Mouse (Mus musculus) kidney, postnatal 0 days (tissue): ENCODE data around the gene Sdhaf2. TPM values are rescaled to one million over a fixed set of nuclear protein-coding genes. Genes with fewer than 3 reads are reported as not detected.
A peak's percentile ranks its signal among the peaks of the same experiment; 100 is the strongest.

Experiments
- ATAC-seq: fragments of 200-750 bp; cut with Nextera tagmentation; replicated peaks from 2 replicates; pipeline ENCODE4 v1.8.0; 2017; ENCODE audit warnings: low read depth, moderate number of reproducible peaks, moderate TSS enrichment, moderate library complexity; ENCODE audit not compliant: low FRiP score
- DNase-seq: peaks from one replicate; pipeline ENCODE4 v3.0.0-alpha.2; 2016; ENCODE audit warnings: low spot score
- H3K27ac ChIP-seq: fragments of 300-500 bp; sonication (generic); 2 replicates; pipeline ENCODE4 v1.5.1; 2014; ENCODE audit warnings: mild to moderate bottlenecking
- H3K27me3 ChIP-seq: fragments of 300-500 bp; sonication (generic); 2 replicates; pipeline ENCODE4 v1.6.1; 2014; ENCODE audit warnings: low read length, mixed read lengths; ENCODE audit not compliant: insufficient read depth
- H3K36me3 ChIP-seq: fragments of 300-500 bp; sonication (generic); 2 replicates; pipeline ENCODE4 v1.6.1; 2014; ENCODE audit warnings: low read length, mixed read lengths; ENCODE audit not compliant: insufficient read depth
- H3K4me1 ChIP-seq: fragments of 300-500 bp; sonication (generic); replicated peaks from 2 replicates; pipeline ENCODE4 v1.6.1; 2014; ENCODE audit warnings: antibody characterized with exemption, low read length, mixed read lengths; ENCODE audit not compliant: insufficient read depth
- H3K4me2 ChIP-seq: fragments of 300-500 bp; sonication (generic); 2 replicates; pipeline ENCODE4 v1.6.1; 2014; ENCODE audit warnings: mild to moderate bottlenecking, low read length, moderate library complexity, mixed read lengths
- H3K4me3 ChIP-seq: fragments of 300-500 bp; sonication (generic); replicated peaks from 2 replicates; pipeline ENCODE4 v1.5.1; 2014; ENCODE audit warnings: low read depth, low read length
- H3K9ac ChIP-seq: fragments of 300-500 bp; sonication (generic); 2 replicates; pipeline ENCODE4 v1.6.1; 2014; ENCODE audit warnings: low read depth, low read length
- H3K9me3 ChIP-seq: fragments of 300-500 bp; sonication (generic); replicated peaks from 2 replicates; pipeline ENCODE4 v1.6.1; 2016; ENCODE audit warnings: low read length, inconsistent platforms, mixed read lengths
- CTCF ChIP-seq: IDR thresholded peaks from 2 replicates; pipeline ENCODE4 v1.5.1; 2016; ENCODE audit warnings: antibody characterized with exemption, low read depth, mild to moderate bottlenecking, moderate library complexity
- WGBS: fragments of 180-500 bp; shearing (Covaris S2); extraction: QIAGEN DNeasy Blood & Tissue Kit; methylation state at CpG from one replicate; pipeline ENCODE4 v1.1.7; 2014; 5-methylcytosine and 5-hydroxymethylcytosine counted together
- polyA plus RNA-seq: library from polyadenylated mRNA; unstranded; fragments of >200 nt; fragmentation: Nextera tagmentation; extraction: Ambion mirVana; gene quantifications from 2 replicates; pipeline ENCODE4 v1.2.1, GENCODE M21; 2015

Sdhaf2 gene
- polyA plus RNA-seq, 1 experiment from 2014 or later: 55.3 TPM

DNA sequence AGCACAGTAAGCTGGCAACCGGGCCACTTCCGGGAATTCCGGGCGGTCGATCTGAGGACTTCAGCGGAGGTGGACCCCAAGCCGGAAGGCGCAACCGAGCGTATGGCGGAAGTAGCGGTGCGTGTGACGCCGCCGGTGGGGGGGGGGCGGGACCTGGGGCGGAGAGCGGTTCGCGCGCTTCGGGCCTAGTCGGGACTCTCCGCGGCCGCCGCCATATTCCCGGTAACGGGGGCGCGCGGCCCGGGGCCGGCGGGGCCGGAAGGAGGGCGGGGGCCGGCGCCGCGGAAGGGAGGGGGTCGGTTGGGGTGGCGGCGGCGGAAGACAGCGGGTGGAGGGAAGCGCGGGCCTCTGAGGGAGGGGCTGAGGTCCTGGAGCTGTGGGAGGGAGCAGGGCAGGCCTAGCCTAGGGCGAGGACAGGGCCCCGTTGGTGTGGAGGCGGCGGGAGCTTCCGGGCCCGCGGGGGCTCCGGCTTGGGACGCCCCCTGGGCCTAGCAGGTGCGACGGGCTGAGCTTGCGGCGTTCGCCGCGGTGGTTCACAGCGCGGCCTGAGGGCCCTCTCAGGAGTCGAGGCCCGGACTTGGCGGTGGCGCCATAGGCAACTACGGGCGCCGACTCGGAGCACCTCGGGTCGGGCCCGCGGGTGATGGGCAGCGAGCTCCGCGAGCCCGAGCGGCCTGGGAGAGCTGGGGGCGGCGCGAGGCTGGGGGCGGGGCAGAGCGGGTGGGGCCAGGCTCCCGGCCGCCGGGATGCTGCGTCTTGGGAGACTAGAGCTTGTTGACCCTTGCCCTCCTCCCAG lies 638 bp downstream of the Sdhaf2 start, which contains the start of gene Cpsf7:
TSS of gene Cpsf7 (plus strand) at position 161 of the 796 bp plus-strand sequence.
- peak within 1 kb of the TSS; percentile 100 for H3K27ac ChIP-seq
- peak; percentile 95 for DNase-seq
- no peak for TF ChIP-seq CTCF

DNA sequence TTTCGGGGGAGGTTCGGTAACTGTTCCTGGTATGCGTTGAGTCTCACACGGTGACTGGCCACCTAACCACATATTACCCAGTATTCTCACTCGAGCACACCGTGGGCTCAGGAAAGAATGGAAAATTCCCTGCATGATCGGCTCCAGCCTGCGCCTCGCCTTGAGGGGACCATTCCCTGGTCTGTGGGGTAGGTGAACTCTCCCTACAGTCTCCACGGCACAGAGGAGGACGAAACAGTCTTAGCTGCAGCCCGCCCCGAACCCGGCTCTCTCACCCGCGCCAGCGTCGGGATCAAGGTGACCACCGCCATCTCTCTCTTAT lies 1.2 kb downstream of the Sdhaf2 start:
- H3K27me3 ChIP-seq: no peaks in the 10 kb centered on the region
- H3K9ac ChIP-seq: peak overlapping the region; percentile 100
- no peak; the same call in 1 of the 2 replicates for TF ChIP-seq CTCF
- 0 out of 2 replicates have a peak, but pooled peaks cover 5% of the 10 kb centered on the region for H3K36me3 ChIP-seq
- peak overlapping the region; percentile 91 for H3K4me3 ChIP-seq
- ATAC-seq (no peak), DNase-seq (no peak)
- peak overlapping the region; percentile 63 for H3K4me2 ChIP-seq
- H3K9me3 ChIP-seq: no peaks in the 10 kb centered on the region
- peak overlapping the region; percentile 100 for H3K27ac ChIP-seq
- peaks cover 23% of the 10 kb centered on the region for H3K4me1 ChIP-seq
- WGBS: under 1% methylated on average over 19 of the region's 19 CpGs

More for the DNA sequence above, 638 bp downstream of the Sdhaf2 start, which contains the start of gene Cpsf7:
- Histone ChIP-seq H3K27me3 (no peaks in the 10 kb centered on the region), H3K36me3 (0 out of 2 replicates have a peak, but pooled peaks cover 5% of the 10 kb centered on the region), H3K4me2 (peak within 1 kb of the TSS; percentile 63), H3K4me1 (peaks cover 23% of the 10 kb centered on the region), H3K4me3 (peak within 1 kb of the TSS; percentile 91), H3K9me3 (no peaks in the 10 kb centered on the region), H3K9ac (peak within 1 kb of the TSS; percentile 100)
- peak; percentile 93 for ATAC-seq
- WGBS: under 1% methylated on average over 60 of the region's 93 CpGs

DNA sequence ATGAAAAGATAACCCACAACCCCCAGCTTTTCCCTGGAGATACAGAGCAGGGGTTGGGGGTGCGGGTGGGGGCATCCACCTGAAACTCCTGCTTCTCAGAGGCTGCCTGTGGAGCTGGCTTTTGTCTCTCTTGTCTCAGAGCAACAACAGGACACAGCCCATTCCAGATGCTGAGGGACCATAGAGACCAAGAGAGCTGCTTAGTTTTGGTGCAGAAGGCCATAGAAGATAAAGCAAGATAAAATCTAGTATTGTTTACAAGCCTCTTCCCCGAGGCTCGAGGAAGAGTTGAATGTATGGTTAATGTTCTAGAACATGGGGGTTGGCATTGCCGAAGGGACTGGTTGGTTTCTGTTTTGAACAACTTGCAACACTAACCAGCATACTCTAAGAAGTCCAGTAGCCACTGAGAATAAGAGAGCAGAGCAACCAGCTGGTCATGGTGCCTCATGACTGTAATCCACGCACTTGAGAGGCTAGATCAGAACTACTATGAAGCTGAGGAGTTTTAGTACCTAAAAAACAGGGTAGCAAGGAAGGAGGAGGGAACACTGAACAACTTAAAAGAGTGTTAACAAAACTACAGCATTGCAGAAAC lies 2.4 kb downstream of the Sdhaf2 start:
- Histone ChIP-seq H3K9ac (no peak overlapping the region), H3K4me1 (peaks cover 23% of the 10 kb centered on the region), H3K27ac (no peak overlapping the region), H3K27me3 (no peaks in the 10 kb centered on the region), H3K4me2 (peak overlapping the region; percentile 63; the same call in 1 of the 2 replicates), H3K9me3 (no peaks in the 10 kb centered on the region), H3K36me3 (0 out of 2 replicates have a peak, but pooled peaks cover 5% of the 10 kb centered on the region), H3K4me3 (no peak overlapping the region)
- DNase-seq (no peak), ATAC-seq (no peak)
- 71% methylated on average over 5 of the region's 5 CpGs for WGBS
- TF ChIP-seq CTCF: no peak

DNA sequence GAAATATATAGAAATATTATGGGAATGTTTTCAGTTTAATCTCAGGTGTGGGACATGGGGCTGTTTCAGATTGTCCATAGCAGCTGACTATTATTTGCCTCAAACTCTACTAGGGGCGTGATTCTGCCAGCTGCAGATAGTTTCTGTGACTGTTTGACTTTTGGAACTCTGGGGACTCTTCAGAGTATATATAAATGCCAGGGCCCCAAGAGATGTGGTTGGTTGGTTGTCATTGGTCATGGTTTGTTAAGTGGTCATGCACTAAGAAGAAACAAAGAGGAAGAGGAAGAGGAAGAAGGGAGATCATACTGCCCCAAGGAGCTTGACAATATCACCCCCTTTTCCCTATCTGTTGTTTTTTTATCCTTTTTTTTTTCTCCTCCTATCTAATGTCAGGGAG lies 4.0 kb downstream of the Sdhaf2 start:
- no peak overlapping the region for H3K4me3 ChIP-seq
- H3K4me2 ChIP-seq: no peak overlapping the region
- no peaks in the 10 kb centered on the region for H3K9me3 ChIP-seq
- peaks cover 9% of the 10 kb centered on the region for H3K36me3 ChIP-seq
- no peak overlapping the region for H3K27ac ChIP-seq
- 96% methylated on average over 1 of the region's 1 CpGs for WGBS
- TF ChIP-seq CTCF: no peak
- no peak overlapping the region for H3K9ac ChIP-seq
- peaks cover 15% of the 10 kb centered on the region for H3K4me1 ChIP-seq
- no peak for DNase-seq
- no peak for ATAC-seq
- H3K27me3 ChIP-seq: no peaks in the 10 kb centered on the region

DNA sequence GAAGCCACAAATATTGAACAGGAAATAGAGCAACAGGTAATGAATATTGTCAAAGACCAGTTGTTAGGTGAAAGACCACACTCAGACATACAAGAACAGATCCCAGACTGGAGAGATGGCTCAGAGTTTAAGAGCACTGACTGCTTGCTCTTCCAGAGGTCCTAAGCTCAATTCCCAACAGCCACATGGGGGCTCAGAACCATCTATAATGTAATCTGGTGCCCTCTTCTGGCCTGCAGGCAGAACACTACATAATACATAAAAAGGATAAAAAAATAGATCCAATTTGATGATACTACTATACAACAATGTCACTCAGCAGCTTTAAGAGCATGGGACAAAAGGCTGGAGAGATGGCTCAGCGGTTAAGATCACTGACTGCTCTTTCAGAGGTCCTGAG lies 5.6 kb downstream of the Sdhaf2 start:
- H3K27ac ChIP-seq: no peak overlapping the region
- H3K9me3 ChIP-seq: no peaks in the 10 kb centered on the region
- H3K9ac ChIP-seq: no peak overlapping the region
- TF ChIP-seq CTCF: peak; percentile 74
- H3K4me2 ChIP-seq: no peak overlapping the region
- peak; percentile 73 for DNase-seq
- H3K4me3 ChIP-seq: no peak overlapping the region
- peaks cover 20% of the 10 kb centered on the region for H3K36me3 ChIP-seq
- no peak for ATAC-seq
- H3K4me1 ChIP-seq: 0 out of 2 replicates have a peak, but pooled peaks cover 6% of the 10 kb centered on the region
- H3K27me3 ChIP-seq: no peaks in the 10 kb centered on the region
- WGBS: 50% methylated on average over 1 of the region's 1 CpGs

DNA sequence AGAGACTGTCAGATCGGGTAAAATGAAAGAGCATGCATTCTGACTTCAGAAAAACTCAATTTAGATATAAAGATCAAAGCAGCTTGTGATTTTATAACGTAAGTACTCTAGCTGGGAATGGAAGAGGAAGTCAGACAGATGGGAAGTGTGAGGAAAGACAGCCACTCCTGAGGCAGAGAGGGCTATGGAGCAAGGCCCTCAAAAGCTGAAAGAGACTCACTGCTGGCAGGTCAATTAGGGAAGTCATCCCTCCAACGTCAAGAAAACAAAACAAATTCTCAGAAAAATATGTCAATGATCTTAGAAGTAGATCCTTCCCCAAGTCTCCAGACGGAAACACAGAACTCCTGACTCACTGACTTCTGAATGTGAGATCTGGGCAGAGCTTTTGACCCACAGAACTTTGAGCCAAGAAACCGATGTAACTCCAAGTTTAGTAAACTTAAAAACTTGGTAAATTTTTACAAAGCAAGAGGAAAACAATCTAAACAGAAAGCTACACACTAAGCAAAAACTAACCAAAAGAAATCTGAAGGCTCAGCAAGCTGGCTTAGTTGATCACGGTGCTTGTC lies 15.1 kb downstream of the Sdhaf2 start:
- H3K4me2 ChIP-seq: no peak overlapping the region
- no peaks in the 10 kb centered on the region for H3K4me1 ChIP-seq
- no peak overlapping the region for H3K9ac ChIP-seq
- H3K36me3 ChIP-seq: peaks cover 25% of the 10 kb centered on the region; the same call in 1 of the 2 replicates
- no peak for DNase-seq
- H3K9me3 ChIP-seq: no peaks in the 10 kb centered on the region
- H3K4me3 ChIP-seq: no peak overlapping the region
- WGBS: 74% methylated on average over 6 of the region's 6 CpGs
- H3K27ac ChIP-seq: no peak overlapping the region
- TF ChIP-seq CTCF: no peak
- no peak for ATAC-seq
- H3K27me3 ChIP-seq: no peaks in the 10 kb centered on the region
